Mouse (Mus musculus) embryonic facial prominence, embryonic 11.5 days (tissue): Measurements from ENCODE around the gene Fyb. TPM values are rescaled to one million over a fixed set of nuclear protein-coding genes. Genes with fewer than 3 reads are reported as not detected.

Source experiments
- ATAC-seq: fragments of 200-750 bp; cut with Nextera tagmentation; replicated peaks from 2 replicates; pipeline ENCODE4 v1.8.0; 2017; ENCODE audit warnings: low read depth; ENCODE audit not compliant: insufficient number of reproducible peaks, low FRiP score, low TSS enrichment
- DNase-seq: peaks from one replicate; pipeline ENCODE4 v3.0.0-alpha.2; 2015; ENCODE audit warnings: low spot score
- H3K27ac ChIP-seq: fragments of 300-500 bp; sonication (generic); replicated peaks from 2 replicates; pipeline ENCODE4 v1.5.1; 2014; ENCODE audit warnings: mild to moderate bottlenecking, low read depth, low read length, control low read depth
- H3K27me3 ChIP-seq: fragments of 300-500 bp; sonication (generic); 2 replicates; pipeline ENCODE4 v1.6.1; 2014; ENCODE audit warnings: mild to moderate bottlenecking, low read length, moderate library complexity, mixed read lengths; ENCODE audit not compliant: control insufficient read depth, insufficient read depth
- H3K36me3 ChIP-seq: fragments of 300-500 bp; sonication (generic); replicated peaks from 2 replicates; pipeline ENCODE4 v1.6.1; 2014; ENCODE audit warnings: low read depth, mild to moderate bottlenecking, low read length, moderate library complexity, mixed read lengths; ENCODE audit not compliant: control insufficient read depth, insufficient read depth
- H3K4me1 ChIP-seq: fragments of 300-500 bp; sonication (generic); 2 replicates; pipeline ENCODE4 v1.6.1; 2014; ENCODE audit warnings: low read length, mixed read lengths; ENCODE audit not compliant: control insufficient read depth, insufficient read depth
- H3K4me2 ChIP-seq: fragments of 300-500 bp; sonication (generic); 2 replicates; pipeline ENCODE4 v1.6.1; 2014; ENCODE audit warnings: low read depth, mild to moderate bottlenecking, control low read depth, low read length, moderate library complexity
- H3K4me3 ChIP-seq: fragments of 300-500 bp; sonication (generic); 2 replicates; pipeline ENCODE4 v1.5.1; 2014; ENCODE audit warnings: low read depth, low read length, control low read depth
- H3K9ac ChIP-seq: fragments of 300-500 bp; sonication (generic); replicated peaks from 2 replicates; pipeline ENCODE4 v1.6.1; 2014; ENCODE audit warnings: mild to moderate bottlenecking, control low read depth, low read length
- H3K9me3 ChIP-seq: fragments of 300-500 bp; sonication (generic); replicated peaks from 2 replicates; pipeline ENCODE4 v1.6.1; 2016; ENCODE audit warnings: mild to moderate bottlenecking, low read length, inconsistent platforms, mixed read lengths; ENCODE audit not compliant: control insufficient read depth
- WGBS: fragments of 180-500 bp; shearing (Covaris S2); extraction: QIAGEN DNeasy Blood & Tissue Kit; methylation state at CpG from one replicate; pipeline ENCODE4 v1.1.7; 2014; 5-methylcytosine and 5-hydroxymethylcytosine counted together
- polyA plus RNA-seq: library from polyadenylated mRNA; unstranded; fragments of >200 nt; fragmentation: Nextera tagmentation; extraction: Ambion mirVana; gene quantifications from 2 replicates; pipeline ENCODE4 v1.2.1, GENCODE M21; 2014

The Fyb gene
- polyA plus RNA-seq, 1 experiment from 2014 or later: 2.8 TPM

GRCm38 (mm10) chr15:6588192-6588591, 65.5 kb downstream of the Fyb start:
- Histone ChIP-seq H3K4me2 (no peak overlapping the region), H3K4me1 (no peaks in the 10 kb centered on the region), H3K4me3 (no peak overlapping the region), H3K9ac (no peak overlapping the region), H3K27ac (no peak overlapping the region), H3K27me3 (no peaks in the 10 kb centered on the region), H3K36me3 (no peaks in the 10 kb centered on the region), H3K9me3 (no peaks in the 10 kb centered on the region)
- ATAC-seq (no peak), DNase-seq (peak; percentile 18)
- 57% methylated on average over 7 of the region's 7 CpGs for WGBS

- 86% methylated on average over 4 of the region's 4 CpGs for WGBS
- Histone ChIP-seq H3K4me1 (no peaks in the 10 kb centered on the region), H3K27ac (no peak overlapping the region)
Observed at GRCm38 (mm10) chr15:6590846-6591451, 68.3 kb downstream of the Fyb start.

GRCm38 (mm10) chr15:6591527-6591926, 68.9 kb downstream of the Fyb start:
- H3K27me3 ChIP-seq: no peaks in the 10 kb centered on the region
- 41% methylated on average over 1 of the region's 1 CpGs for WGBS
- no peak overlapping the region for H3K27ac ChIP-seq
- ATAC-seq (no peak), DNase-seq (no peak)
- H3K4me2 ChIP-seq: no peak overlapping the region
- no peaks in the 10 kb centered on the region for H3K4me1 ChIP-seq
- no peaks in the 10 kb centered on the region for H3K9me3 ChIP-seq
- H3K36me3 ChIP-seq: no peaks in the 10 kb centered on the region
- no peak overlapping the region for H3K9ac ChIP-seq
- H3K4me3 ChIP-seq: no peak overlapping the region

More at GRCm38 (mm10) chr15:6590846-6591451, 68.3 kb downstream of the Fyb start:
- Histone ChIP-seq H3K4me2 (no peak overlapping the region), H3K27me3 (no peaks in the 10 kb centered on the region), H3K4me3 (no peak overlapping the region), H3K36me3 (no peaks in the 10 kb centered on the region), H3K9ac (no peak overlapping the region), H3K9me3 (no peaks in the 10 kb centered on the region)
- ATAC-seq: no peak
- DNase-seq: no peak

GRCm38 (mm10) chr15:6592561-6593253, 70.1 kb downstream of the Fyb start:
- ATAC-seq: no peak
- Histone ChIP-seq H3K9ac (no peak overlapping the region), H3K9me3 (no peaks in the 10 kb centered on the region), H3K27me3 (no peaks in the 10 kb centered on the region), H3K4me2 (no peak overlapping the region), H3K36me3 (no peaks in the 10 kb centered on the region), H3K4me1 (no peaks in the 10 kb centered on the region), H3K27ac (no peak overlapping the region), H3K4me3 (no peak overlapping the region)
- WGBS: 84% methylated on average over 5 of the region's 5 CpGs
- DNase-seq: no peak

GRCm38 (mm10) chr15:6593254-6593623, 70.6 kb downstream of the Fyb start:
- ATAC-seq: no peak
- Histone ChIP-seq H3K36me3 (no peaks in the 10 kb centered on the region), H3K27ac (no peak overlapping the region), H3K4me3 (no peak overlapping the region), H3K27me3 (no peaks in the 10 kb centered on the region), H3K9me3 (no peaks in the 10 kb centered on the region), H3K9ac (no peak overlapping the region), H3K4me1 (no peaks in the 10 kb centered on the region), H3K4me2 (no peak overlapping the region)
- 74% methylated on average over 1 of the region's 1 CpGs for WGBS
- DNase-seq: no peak

- no peak for DNase-seq
- H3K27ac ChIP-seq: no peak overlapping the region
- WGBS: 79% methylated on average over 3 of the region's 3 CpGs
Observed at GRCm38 (mm10) chr15:6598626-6599025, 76.0 kb downstream of the Fyb start.

GRCm38 (mm10) chr15:6600314-6600713, 77.7 kb downstream of the Fyb start:
- H3K27ac ChIP-seq: no peak overlapping the region
- 62% methylated on average over 1 of the region's 1 CpGs for WGBS
- no peaks in the 10 kb centered on the region for H3K4me1 ChIP-seq
- no peaks in the 10 kb centered on the region for H3K36me3 ChIP-seq
- no peak overlapping the region for H3K4me2 ChIP-seq
- ATAC-seq (no peak), DNase-seq (no peak)
- H3K4me3 ChIP-seq: no peak overlapping the region
- H3K27me3 ChIP-seq: no peaks in the 10 kb centered on the region
- no peaks in the 10 kb centered on the region for H3K9me3 ChIP-seq
- H3K9ac ChIP-seq: no peak overlapping the region

More at GRCm38 (mm10) chr15:6598626-6599025, 76.0 kb downstream of the Fyb start:
- no peaks in the 10 kb centered on the region for H3K9me3 ChIP-seq
- no peak overlapping the region for H3K4me2 ChIP-seq
- no peak overlapping the region for H3K9ac ChIP-seq
- H3K36me3 ChIP-seq: no peaks in the 10 kb centered on the region
- no peak overlapping the region for H3K4me3 ChIP-seq
- no peaks in the 10 kb centered on the region for H3K27me3 ChIP-seq
- no peaks in the 10 kb centered on the region for H3K4me1 ChIP-seq
- ATAC-seq: no peak

- WGBS: 82% methylated on average over 6 of the region's 6 CpGs
- Histone ChIP-seq H3K9ac (no peak overlapping the region), H3K27me3 (no peaks in the 10 kb centered on the region), H3K36me3 (no peaks in the 10 kb centered on the region), H3K9me3 (no peaks in the 10 kb centered on the region), H3K4me1 (no peaks in the 10 kb centered on the region), H3K27ac (no peak overlapping the region), H3K4me2 (no peak overlapping the region), H3K4me3 (no peak overlapping the region)
- ATAC-seq (no peak), DNase-seq (no peak)
Observed at GRCm38 (mm10) chr15:6601330-6601729, 78.7 kb downstream of the Fyb start.
